Comparison of ENCODE assay signal across 22 mouse cellular contexts in genomic region chr5:17833797-17834196, GRCm38 (mm10). TPM values are rescaled to one million over a fixed set of nuclear protein-coding genes. Genes with fewer than 3 reads are reported as not detected.
DNase-seq lines count a peak whose midpoint lies in the region; TF ChIP-seq lines count a peak whose summit lies in the region.
"Had no signal": no experiment of that assay in that cellular context is flagged by ENCODE, and none has a peak within 500 bp of the region (broad histone marks: within the 10 kb centered on the region; RNA-seq: fewer than 3 reads in every experiment).

No protein-coding gene starts in this region.

- no peak for TF ChIP-seq RAD21 in CH12.LX (IDR thresholded peaks at IDR 0.05; ENCODE audit: low read depth, low read length)

- H3K4me3 ChIP-seq in heart, adult 2 months, result peak overlapping the region; percentile 47
- H3K4me3 ChIP-seq in CH12.LX (replicated peaks in 1 of 3; ENCODE audit: low read depth in 2 of 3, low read length in 2 of 3, poor library complexity in 1 of 3) (peak overlapping the region in 2 of 3 experiments; percentile 52), macrophage (ENCODE audit: inconsistent target) (peak overlapping the region; percentile 30)
- no peak overlapping the region for H3K4me3 ChIP-seq in brown adipose tissue, adult 24 weeks (ENCODE audit: insufficient read depth, low read depth, low read length)
- H3K4me3 ChIP-seq in lung, adult 2 months (replicated peaks; ENCODE audit: extremely low read depth, low read depth, low read length), result no peak overlapping the region
- H3K4me3 ChIP-seq: embryonic facial prominence, embryonic 10.5 days; embryonic facial prominence, embryonic 12.5 days; forebrain, embryonic 13.5 days; forebrain, embryonic 15.5 days had no signal

- no peak for TF ChIP-seq CTCF in heart, adult 2 months (IDR thresholded peaks at IDR 0.05)
- no peak for TF ChIP-seq CTCF in CH12.LX (conservative IDR thresholded peaks at IDR 0.05 in 1 of 2, IDR thresholded peaks at IDR 0.05 in 1 of 2; ENCODE audit: low read depth in 2 of 2, low read length in 2 of 2)
- TF ChIP-seq CTCF in lung, adult 2 months (IDR thresholded peaks at IDR 0.05; ENCODE audit: insufficient read depth, low read length), result no peak

- H3K4me1 ChIP-seq in heart, adult 2 months (ENCODE audit: control insufficient read depth, insufficient read depth, low read length), result peaks cover 9% of the 10 kb centered on the region
- H3K4me1 ChIP-seq in CH12.LX (ENCODE audit: control insufficient read depth in 1 of 2, insufficient read depth in 2 of 2), result peaks cover 8 to 40% of the 10 kb centered on the region in 2 experiments; a peak in 3 of 4 replicates
- H3K4me1 ChIP-seq in brown adipose tissue, adult 24 weeks (ENCODE audit: control insufficient read depth, insufficient read depth, insufficient read length, low read length), result peaks cover 7% of the 10 kb centered on the region
- peaks cover 14% of the 10 kb centered on the region for H3K4me1 ChIP-seq in lung, adult 2 months (ENCODE audit: control insufficient read depth, insufficient read depth, low read length)
- H3K4me1 ChIP-seq: embryonic facial prominence, embryonic 10.5 days; embryonic facial prominence, embryonic 12.5 days; forebrain, embryonic 13.5 days; forebrain, embryonic 15.5 days had no signal

- DNase-seq in heart, adult 2 months, result no peak
- no peak for DNase-seq in heart, adult 18-20 months
- DNase-seq in CH12.LX (ENCODE audit: extremely low read depth), result no peak
- no peak for DNase-seq in kidney, adult 11 months
- DNase-seq in cerebellum, adult 18-20 months, result no peak
- DNase-seq in lung, adult 2 months, result no peak
- DNase-seq: adrenal gland, adult 8-10 months; adrenal gland, postnatal 14 days; adrenal gland, postnatal 36 days; cerebellum, adult 11 months; cerebellum, adult 2 months; cerebellum, adult 9-10 months; cerebellum, postnatal 10 days; cerebellum, postnatal 25 days; forebrain, postnatal 0 days had no signal

- H3K27ac ChIP-seq in heart, adult 2 months, result peak overlapping the region; percentile 90
- H3K27ac ChIP-seq in CH12.LX (ENCODE audit: insufficient read depth, low read depth), result no peak overlapping the region
- peak overlapping the region; percentile 95; the same call in 1 of the 2 replicates for H3K27ac ChIP-seq in brown adipose tissue, adult 24 weeks (replicated peaks; ENCODE audit: low read depth, low read length)
- H3K27ac ChIP-seq in macrophage, result peak overlapping the region; percentile 60
- H3K27ac ChIP-seq: embryonic facial prominence, embryonic 10.5 days; embryonic facial prominence, embryonic 12.5 days; forebrain, embryonic 13.5 days; forebrain, embryonic 15.5 days had no signal

- TF ChIP-seq POLR2A in heart, adult 2 months (IDR thresholded peaks at IDR 0.05; ENCODE audit: insufficient read depth, low read depth, low read length), result no peak
- TF ChIP-seq POLR2A in CH12.LX (IDR thresholded peaks at IDR 0.05; ENCODE audit: low read depth, low read length), result no peak
- no peak for TF ChIP-seq POLR2A in lung, adult 2 months (IDR thresholded peaks at IDR 0.05; ENCODE audit: borderline replicate concordance, extremely low read depth, low read depth, low read length)

- H3K4me2 ChIP-seq in CH12.LX (ENCODE audit: insufficient read depth, low read depth, poor library complexity, severe bottlenecking), result no peak overlapping the region
- H3K4me2 ChIP-seq: embryonic facial prominence, embryonic 12.5 days; forebrain, embryonic 13.5 days; forebrain, embryonic 15.5 days had no signal

- H3K9me3 ChIP-seq in CH12.LX (replicated peaks; ENCODE audit: low read length), result no peaks in the 10 kb centered on the region
- H3K9me3 ChIP-seq: embryonic facial prominence, embryonic 10.5 days; embryonic facial prominence, embryonic 12.5 days; forebrain, embryonic 13.5 days; forebrain, embryonic 15.5 days; G1E had no signal

- in situ Hi-C loops in CH12.LX (cut with MboI; ENCODE audit: low pct_ligation_motif_present, low pct_unique_long_range_greater_than_20kb, low sequenced_read_pairs), result no loop called here

- dilution Hi-C loops in CH12.LX (cut with MboI; ENCODE audit: extremely low pct_ligation_motif_present, extremely low pct_unique_long_range_greater_than_20kb, low sequenced_read_pairs), result no loop called here

- intact Hi-C loops in heart, adult 2 months (cut with DNase I), result loop anchor here (5.0 kb wide), 2 partner anchors 159 to 209 kb away; no protein-coding TSS in a partner anchor

- WGBS in heart, adult 2 months, result 35% methylated on average over 1 of the region's 1 CpGs
- WGBS in macrophage (ENCODE audit: missing documents), result 78% methylated on average over 1 of the region's 1 CpGs
- WGBS in lung, adult 2 months, result 86% methylated on average over 1 of the region's 1 CpGs

- TF ChIP-seq EP300 in heart, adult 2 months (IDR thresholded peaks at IDR 0.05; ENCODE audit: insufficient read depth, low read depth, low read length), result no peak
- no peak for TF ChIP-seq EP300 in CH12.LX (IDR thresholded peaks at IDR 0.05; ENCODE audit: low read length)

- H3K36me3 ChIP-seq in heart, adult 2 months (ENCODE audit: control insufficient read depth, insufficient read depth, low read length), result peaks cover 52% of the 10 kb centered on the region
- H3K36me3 ChIP-seq in CH12.LX (replicated peaks in 1 of 2; ENCODE audit: control insufficient read depth in 1 of 2, insufficient read depth in 1 of 2, low read length in 1 of 2), result peaks cover 8 to 24% of the 10 kb centered on the region in 2 experiments
- H3K36me3 ChIP-seq in macrophage (ENCODE audit: inconsistent target), result no peaks in the 10 kb centered on the region
- H3K36me3 ChIP-seq: embryonic facial prominence, embryonic 10.5 days; embryonic facial prominence, embryonic 12.5 days; forebrain, embryonic 15.5 days; G1E had no signal

- no peak overlapping the region for H3K9ac ChIP-seq in heart, adult 2 months (ENCODE audit: low read depth, low read length)
- no peak overlapping the region for H3K9ac ChIP-seq in CH12.LX (ENCODE audit: insufficient read depth, low read depth)
- H3K9ac ChIP-seq: embryonic facial prominence, embryonic 12.5 days; forebrain, embryonic 13.5 days; forebrain, embryonic 15.5 days; forebrain, postnatal 0 days had no signal

- H3K79me2 ChIP-seq in heart, adult 2 months (replicated peaks; ENCODE audit: control insufficient read depth, insufficient read depth, low read length), result peaks cover 3% of the 10 kb centered on the region; the same call in 1 of the 2 replicates
- H3K79me2 ChIP-seq in CH12.LX (replicated peaks; ENCODE audit: control insufficient read depth, extremely low read depth, insufficient read depth, poor library complexity, severe bottlenecking), result peaks cover 47% of the 10 kb centered on the region
- peaks cover 94% of the 10 kb centered on the region for H3K79me2 ChIP-seq in macrophage (ENCODE audit: inconsistent target)

- H3K27me3 ChIP-seq in heart, adult 2 months (ENCODE audit: control insufficient read depth, insufficient read depth, low read length), result no peaks in the 10 kb centered on the region
- H3K27me3 ChIP-seq in CH12.LX (replicated peaks), result no peaks in the 10 kb centered on the region
- H3K27me3 ChIP-seq: embryonic facial prominence, embryonic 12.5 days; forebrain, embryonic 13.5 days; forebrain, embryonic 15.5 days had no signal

TF ChIP-seq in CH12.LX, 34 proteins besides CTCF, POLR2A, EP300 and RAD21:
- TF ChIP-seq UBTF (IDR thresholded peaks at IDR 0.05; ENCODE audit: low read depth, low read length), result no peak
- no peak for TF ChIP-seq SIN3A (IDR thresholded peaks at IDR 0.05; ENCODE audit: low read length)
- no peak for TF ChIP-seq MXI1 (IDR thresholded peaks at IDR 0.05; ENCODE audit: low read depth, low read length)
- no peak for TF ChIP-seq E2F4 (IDR thresholded peaks at IDR 0.05; ENCODE audit: insufficient replicate concordance, low read depth, low read length)
- TF ChIP-seq TCF12 (IDR thresholded peaks at IDR 0.05; ENCODE audit: low read depth, low read length), result no peak
- no peak for TF ChIP-seq USF2 (conservative IDR thresholded peaks at IDR 0.05; ENCODE audit: low read depth, low read length)
- no peak for TF ChIP-seq IRF4 (IDR thresholded peaks at IDR 0.05; ENCODE audit: low read depth, low read length)
- TF ChIP-seq SMC3 (IDR thresholded peaks at IDR 0.05; ENCODE audit: low read depth, low read length), result no peak
- TF ChIP-seq CHD2 (IDR thresholded peaks at IDR 0.05; ENCODE audit: low read length), result no peak
- no peak for TF ChIP-seq PAX5 (IDR thresholded peaks at IDR 0.05; ENCODE audit: low read length)
- TF ChIP-seq HCFC1 (IDR thresholded peaks at IDR 0.05; ENCODE audit: low read depth, low read length), result no peak
- TF ChIP-seq ZKSCAN1 (IDR thresholded peaks at IDR 0.05; ENCODE audit: borderline replicate concordance, low read depth, low read length), result no peak
- TF ChIP-seq BHLHE40 (IDR thresholded peaks at IDR 0.05; ENCODE audit: low read depth, low read length), result no peak
- TF ChIP-seq NRF1 (IDR thresholded peaks at IDR 0.05; ENCODE audit: low read depth, low read length), result no peak
TF ChIP-seq in CH12.LX: peak in this region for 0.

RNA-seq across cellular contexts. Expression of gene Cd36, which starts 54.8 kb away (rescaled TPM):
- total RNA-seq in heart, adult 2 months (2021), result 1,000 to 10,000 TPM; 1,665 to 1,999 TPM
- polyA plus RNA-seq in heart, adult 2 months (2012; rRNA removed), result 341 and 831 TPM in 2 replicates
- total RNA-seq in heart, adult 18-20 months (2021), result 1,000 to 10,000 TPM; 1,692 to 1,930 TPM
- total RNA-seq in CH12.LX (2012; rRNA removed), result 145 and 189 TPM in 2 replicates
- total RNA-seq in CH12.LX (2014; rRNA removed), result 690 and 774 TPM in 2 replicates
- 608 and 652 TPM in 2 replicates for polyA plus RNA-seq in CH12.LX (2012; ENCODE audit: insufficient read length, low read depth)
- 1,463 and 1,631 TPM in 2 replicates for polyA plus RNA-seq in brown adipose tissue, adult 24 weeks (2012; ENCODE audit: insufficient read depth, insufficient read length, missing spikeins)
- total RNA-seq in macrophage (2018; cell fraction: chromatin; rRNA removed), result 100 to 1,000 TPM in 8 of 26 experiments, 10 to 100 TPM in 17, 1 to 10 TPM in 1; 9.6 to 358 (median 52.5) TPM
- total RNA-seq in macrophage (2018; cell fraction: cytosol; rRNA removed), result 100 to 1,000 TPM in 25 of 26 experiments, 10 to 100 TPM in 1; 65.8 to 754 (median 283) TPM
- 1,000 to 10,000 TPM in 1 of 26 experiments, 100 to 1,000 TPM in 15, 10 to 100 TPM in 10; 47.4 to 1,012 (median 148) TPM for total RNA-seq in macrophage (2018; cell fraction: nucleus; rRNA removed)
- 128 to 1,439 TPM (median 932 TPM) in 3 replicates for polyA plus RNA-seq in macrophage (2018)
- 154 and 256 TPM in 2 replicates for polyA plus RNA-seq in lung, adult 2 months (2012; rRNA removed)
- polyA plus RNA-seq: G1E had no signal

Comparison
In these comparisons a context has a peak if more than half of its experiments do, and no peak if none do; other contexts are left out.
1. H3K4me3 ChIP-seq: peak in heart, adult 2 months (single experiment), CH12.LX (2 of 3) and macrophage (single experiment); none in brown adipose tissue, adult 24 weeks (single experiment) and lung, adult 2 months (single experiment).